In the genomic region with DNA sequence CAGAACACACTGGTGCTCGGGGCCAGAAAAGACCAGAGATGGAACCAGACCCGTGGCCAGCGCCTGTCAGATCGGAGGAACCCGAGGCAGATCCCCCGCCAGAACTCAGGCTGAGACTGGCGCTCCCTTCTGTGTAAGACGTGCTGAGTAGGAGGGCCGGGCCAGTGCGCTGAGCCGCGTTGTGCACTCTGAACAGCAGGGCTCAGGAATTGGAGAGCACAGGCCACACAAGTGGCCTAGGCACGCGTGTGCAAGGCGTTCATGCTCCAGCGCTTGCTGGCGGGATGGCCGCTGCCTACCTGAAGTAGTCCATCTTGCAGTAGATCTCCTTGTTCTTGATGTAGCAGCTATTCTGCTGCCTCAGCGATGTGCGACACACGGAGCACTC, we compare ENCODE assay signal across 9 mouse cellular contexts. TPM values are rescaled to one million over a fixed set of nuclear protein-coding genes. Genes with fewer than 3 reads are reported as not detected.
DNase-seq lines count a peak whose midpoint lies in the region; ATAC-seq and TF ChIP-seq lines count a peak whose summit lies in the region.
"Had no signal": no experiment of that assay in that cellular context is flagged by ENCODE, and none has a peak within 500 bp of the region (broad histone marks: within the 10 kb centered on the region; RNA-seq: fewer than 3 reads in every experiment).

No protein-coding gene starts in this region.

- no peaks in the 10 kb centered on the region for H3K9me3 ChIP-seq in hindbrain, embryonic 15.5 days

- peak overlapping the region; percentile 54 for H3K4me2 ChIP-seq in hindbrain, embryonic 15.5 days

- no peak for TF ChIP-seq CTCF in left cerebral cortex, adult 2 months (IDR thresholded peaks at IDR 0.05)

- 0% methylated on average over 21 of the region's 21 CpGs for WGBS in hindbrain, embryonic 15.5 days

- no peak overlapping the region for H3K27ac ChIP-seq in hindbrain, embryonic 15.5 days (replicated peaks)
- no peak overlapping the region; the same call in 1 of the 2 replicates for H3K27ac ChIP-seq in left cerebral cortex, adult 2 months

- H3K4me3 ChIP-seq in hindbrain, embryonic 15.5 days: peak overlapping the region; percentile 7; the same call in 1 of the 2 replicates
- H3K4me3 ChIP-seq in left cerebral cortex, adult 2 months: no peak overlapping the region; the same call in 1 of the 2 replicates

- no peaks in the 10 kb centered on the region for H3K36me3 ChIP-seq in hindbrain, embryonic 15.5 days

- ATAC-seq in hindbrain, embryonic 15.5 days (ENCODE audit: low FRiP score, low read depth): no peak

- peak; percentile 37 to 40 for DNase-seq in cerebellum, postnatal 10 days
- DNase-seq in cerebellum, postnatal 36 days: no peak
- DNase-seq in embryo, embryonic 11 days: peak; percentile 65
- DNase-seq in lung, postnatal 14 days: peak; percentile 9
- no peak for DNase-seq in spleen, postnatal 36 days (ENCODE audit: low spot score in 2 of 2)
- DNase-seq in ovary, postnatal 14 days (ENCODE audit: low spot score): no peak
- no peak for DNase-seq in left cerebral cortex, adult 2 months (ENCODE audit: extremely low spot score in 1 of 2, low spot score in 2 of 2)

- H3K27me3 ChIP-seq in hindbrain, embryonic 15.5 days: peaks cover 79% of the 10 kb centered on the region

- peaks cover 33% of the 10 kb centered on the region for H3K4me1 ChIP-seq in hindbrain, embryonic 15.5 days (replicated peaks)

- H3K9ac ChIP-seq in hindbrain, embryonic 15.5 days: no peak overlapping the region

- intact Hi-C loops in left cerebral cortex, adult 2 months (cut with DNase I): loop anchor here (5.0 kb wide), 1 partner anchor 90 kb away; no protein-coding TSS in a partner anchor

RNA-seq across cellular contexts. Expression of a gene that starts 2.7 kb away (rescaled TPM):
- 0.62 and 1.3 TPM in 2 replicates for polyA plus RNA-seq in hindbrain, embryonic 15.5 days (2015; fragmentation: Nextera tagmentation; extraction: Ambion mirVana)
- total RNA-seq in left cerebral cortex, adult 2 months (2021): 10 to 100 TPM; 16.3 to 19.6 TPM

RNA-seq across cellular contexts. Expression of a gene that starts 33.6 kb away (rescaled TPM):
- polyA plus RNA-seq in hindbrain, embryonic 15.5 days (2015; fragmentation: Nextera tagmentation; extraction: Ambion mirVana): 21.2 and 23.1 TPM in 2 replicates
- total RNA-seq in left cerebral cortex, adult 2 months (2021): 10 to 100 TPM; 14.6 to 18.7 TPM

RNA-seq across cellular contexts. Expression of a gene that starts 34.0 kb away (rescaled TPM):
- 114 and 117 TPM in 2 replicates for polyA plus RNA-seq in hindbrain, embryonic 15.5 days (2015; fragmentation: Nextera tagmentation; extraction: Ambion mirVana)
- total RNA-seq in left cerebral cortex, adult 2 months (2021): 10 to 100 TPM; 47.9 to 48.9 TPM

RNA-seq across cellular contexts. Expression of a gene that starts 53.3 kb away (rescaled TPM):
- polyA plus RNA-seq in hindbrain, embryonic 15.5 days (2015; fragmentation: Nextera tagmentation; extraction: Ambion mirVana): 2.9 and 3.0 TPM in 2 replicates
- total RNA-seq in left cerebral cortex, adult 2 months (2021): 1 to 10 TPM; 1.0 to 1.4 TPM
- polyA plus RNA-seq: small intestine, adult 2 months had no signal

RNA-seq across cellular contexts. Expression of a gene that starts 53.3 kb away (rescaled TPM):
- polyA plus RNA-seq in hindbrain, embryonic 15.5 days (2015; fragmentation: Nextera tagmentation; extraction: Ambion mirVana): 327 and 332 TPM in 2 replicates
- 100 to 1,000 TPM; 185 to 195 TPM for total RNA-seq in left cerebral cortex, adult 2 months (2021)

Comparison
In these comparisons a context has a peak if more than half of its experiments do, and no peak if none do; other contexts are left out.
1. DNase-seq: peak in cerebellum, postnatal 10 days (2 of 2), embryo, embryonic 11 days (single experiment) and lung, postnatal 14 days (single experiment); none in cerebellum, postnatal 36 days (0 of 2), spleen, postnatal 36 days (0 of 2), ovary, postnatal 14 days (single experiment) and left cerebral cortex, adult 2 months (0 of 2).